Mouse (Mus musculus) left cerebral cortex, adult 11 months (tissue): ENCODE measurements at regions not wholly inside any gene's neighbourhood (a gene's known extent, or its start where the extent isn't known, plus 50 kb on each side); places are given as distances from the start of the nearest gene placed in this dataset.
A peak's percentile ranks its signal among the peaks of the same experiment; 100 is the strongest.
"Not testable (repeated sequence)": the region's sequence is repeated elsewhere in the genome, so short reads cannot be mapped to it uniquely, and the experiment has no call there.

Experiments used
- DNase-seq: peaks from one replicate; pipeline ENCODE4 v3.0.0; 2022; ENCODE audit warnings: low spot score

DNA sequence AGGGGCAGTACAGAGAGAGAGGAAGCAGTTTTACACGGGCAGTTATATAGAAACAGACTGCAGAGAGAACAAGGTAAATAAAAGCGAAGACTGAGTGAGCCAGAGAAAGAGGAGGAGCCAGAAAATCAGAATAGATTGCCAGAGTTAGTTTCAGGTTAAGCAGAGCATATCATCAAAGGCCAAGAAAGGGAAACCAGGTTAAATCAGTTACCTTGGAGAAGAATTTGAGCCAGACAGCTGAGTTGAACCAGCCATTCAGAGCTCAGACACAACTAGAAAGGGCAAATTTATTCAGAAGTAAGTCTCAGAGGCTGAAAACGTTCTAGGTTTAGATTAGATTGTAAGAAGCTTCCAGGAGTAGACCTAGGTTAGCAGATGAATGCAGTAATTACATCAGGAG is 858.6 kb downstream of the Adgrl3 start:
- DNase-seq, result no peak

DNA sequence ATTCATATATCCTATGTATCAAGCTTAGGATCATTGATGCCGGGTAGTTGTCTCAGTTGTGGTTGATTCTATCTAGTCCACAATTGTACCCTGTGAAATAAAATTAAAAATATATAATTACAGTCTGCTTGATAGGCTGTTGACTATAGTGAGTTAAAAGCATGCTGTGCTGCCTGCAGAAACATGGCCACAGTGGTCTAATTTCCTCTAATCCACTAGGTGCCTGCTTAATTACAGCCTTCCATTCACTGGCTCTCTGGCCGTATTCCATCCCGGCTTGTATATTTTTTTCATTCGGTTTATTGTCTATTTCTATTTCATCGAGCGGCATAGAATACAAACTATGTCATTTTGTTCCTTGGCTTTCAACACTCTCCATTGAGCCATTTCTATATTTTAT is 873.4 kb downstream of the Adgrl3 start:
- DNase-seq, result no peak

DNA sequence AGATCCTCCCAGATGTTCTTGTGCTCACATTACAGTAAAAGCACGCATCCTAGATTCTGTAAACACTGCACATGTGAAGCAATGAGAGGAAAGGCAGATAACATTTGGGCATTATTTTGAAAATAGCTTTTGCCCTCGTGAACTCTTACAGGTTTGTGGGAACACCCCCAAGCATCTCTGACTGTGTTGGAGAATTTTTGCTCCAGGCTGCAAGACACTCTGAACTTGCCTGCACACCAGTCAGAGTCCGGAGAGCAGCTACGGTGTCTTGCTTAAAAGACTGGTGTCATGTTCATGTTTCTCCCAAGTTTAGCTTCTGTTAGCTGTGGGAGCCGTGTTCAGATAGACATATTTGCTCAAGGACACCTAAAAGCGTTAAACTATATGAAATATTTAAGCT is 889.4 kb downstream of the Adgrl3 start:
- DNase-seq, result no peak

DNA sequence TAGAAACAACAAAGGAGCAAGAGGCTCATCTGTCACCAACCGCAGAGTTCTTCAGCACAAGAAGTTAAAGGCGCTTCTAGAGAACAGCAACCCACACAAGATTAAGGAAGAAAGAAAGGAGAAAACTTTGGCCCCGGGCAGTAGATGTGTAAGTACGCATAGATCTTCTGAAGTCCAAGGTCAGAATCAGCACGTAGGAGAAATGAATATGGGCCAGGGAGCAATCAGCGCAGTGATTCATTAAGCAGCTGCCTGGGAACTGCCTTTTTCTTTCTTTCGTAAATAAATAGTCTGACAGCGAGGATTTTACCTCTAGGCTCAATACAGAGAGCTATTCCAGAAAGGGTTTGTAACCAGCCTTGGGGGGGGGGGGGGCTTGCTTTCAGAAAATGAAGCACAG is 890.0 kb downstream of the Adgrl3 start:
- DNase-seq, result no peak

DNA sequence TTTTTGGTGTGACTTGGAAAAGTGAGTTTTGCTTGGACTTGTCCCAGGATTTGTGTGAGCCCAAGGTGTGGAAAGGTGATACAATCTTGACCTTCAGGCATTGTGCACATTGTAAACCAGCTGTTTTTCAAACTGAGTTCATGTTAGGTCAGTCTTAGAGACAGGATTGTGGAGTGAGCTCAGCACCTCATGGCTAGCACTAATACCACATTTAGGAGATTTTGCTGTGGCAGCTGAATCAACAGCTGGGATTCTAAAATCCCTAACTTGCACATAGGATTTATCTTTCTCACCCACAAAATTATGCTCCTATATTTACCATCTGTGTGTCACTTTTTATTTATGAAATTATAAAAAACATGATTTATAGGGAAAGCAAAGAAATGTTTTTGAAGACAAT is 896.7 kb downstream of the Adgrl3 start:
- DNase-seq, result no peak

DNA sequence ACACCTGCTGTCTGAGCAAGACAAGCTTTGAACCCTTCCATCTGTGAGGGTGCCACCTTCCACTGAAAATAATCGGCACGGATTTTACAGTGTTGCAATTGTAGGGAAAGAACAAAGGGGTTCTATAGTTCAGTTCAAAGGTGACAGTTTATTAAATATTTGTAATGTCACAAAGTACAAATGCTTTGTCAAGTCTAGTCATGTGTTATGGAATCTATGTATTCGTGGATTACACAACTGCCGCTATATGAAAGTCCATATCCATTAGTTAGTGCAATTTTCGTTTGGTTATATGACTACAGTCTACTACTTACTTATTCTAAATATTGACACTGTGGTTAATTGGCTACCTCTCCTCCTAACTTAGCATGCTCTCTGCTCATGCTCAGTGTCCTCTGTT is 920.9 kb downstream of the Adgrl3 start:
- DNase-seq, result no peak

DNA sequence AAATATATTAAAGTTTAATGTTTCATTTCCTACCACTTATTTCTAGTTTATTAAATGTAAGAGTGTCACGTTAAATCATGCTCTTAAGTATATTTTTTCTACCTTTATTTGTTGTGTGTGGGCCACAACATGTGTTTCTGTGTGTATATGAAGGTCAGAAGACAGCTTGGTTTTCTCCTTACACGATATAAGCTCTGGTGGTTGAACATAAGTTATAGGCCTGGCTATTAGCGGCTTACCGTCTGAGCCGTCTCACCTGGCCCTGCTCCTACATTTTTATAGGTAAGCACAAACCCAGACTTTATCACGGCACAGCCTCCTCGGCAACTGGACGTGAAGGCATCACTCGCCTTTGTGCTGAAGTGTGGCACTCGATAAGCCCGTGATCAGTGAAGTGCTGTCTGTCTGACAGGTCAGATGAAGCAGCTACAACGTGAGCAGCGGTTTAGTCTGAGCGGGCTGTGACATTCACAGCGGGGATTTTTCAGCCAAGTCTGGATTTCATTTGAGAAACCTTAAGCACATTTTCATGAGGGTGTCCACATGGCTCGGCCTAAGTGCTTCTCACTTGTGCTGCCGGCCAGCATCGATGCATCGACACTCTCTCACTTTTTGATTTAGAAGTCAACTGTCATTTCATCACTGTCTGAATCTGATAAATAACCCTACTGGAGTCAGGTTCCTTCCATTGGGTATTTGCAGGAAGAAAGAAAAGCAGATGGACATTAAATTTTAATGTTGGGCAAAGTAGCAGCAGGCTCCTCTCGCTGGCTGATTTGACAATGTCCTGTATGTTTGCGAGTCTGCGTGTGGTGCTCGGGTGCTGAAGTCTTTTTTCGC is 950.0 kb downstream of the Adgrl3 start:
- DNase-seq, result no peak

DNA sequence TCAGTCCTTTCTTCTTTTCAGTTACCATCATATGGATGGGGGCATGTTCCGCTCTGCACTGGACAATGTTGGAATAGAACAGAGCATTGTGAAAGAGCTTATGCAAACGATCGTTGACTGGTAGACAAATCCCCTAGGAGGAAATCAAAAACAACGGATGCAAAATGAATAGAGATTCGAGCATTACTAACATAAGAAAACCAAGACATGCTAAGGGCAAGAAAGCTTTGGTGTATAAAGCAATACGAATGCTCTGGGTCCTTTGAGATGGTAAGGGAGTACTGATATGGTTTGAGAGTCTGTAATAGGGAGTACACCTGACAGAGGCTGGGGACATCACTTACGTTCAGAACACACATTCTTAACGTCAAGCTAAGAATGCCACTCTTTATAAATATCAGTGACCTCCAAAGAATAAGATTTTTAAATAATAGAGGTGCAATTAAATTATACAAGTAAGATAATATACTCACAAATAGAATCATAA is 950.6 kb downstream of the Adgrl3 start:
- DNase-seq, result no peak

DNA sequence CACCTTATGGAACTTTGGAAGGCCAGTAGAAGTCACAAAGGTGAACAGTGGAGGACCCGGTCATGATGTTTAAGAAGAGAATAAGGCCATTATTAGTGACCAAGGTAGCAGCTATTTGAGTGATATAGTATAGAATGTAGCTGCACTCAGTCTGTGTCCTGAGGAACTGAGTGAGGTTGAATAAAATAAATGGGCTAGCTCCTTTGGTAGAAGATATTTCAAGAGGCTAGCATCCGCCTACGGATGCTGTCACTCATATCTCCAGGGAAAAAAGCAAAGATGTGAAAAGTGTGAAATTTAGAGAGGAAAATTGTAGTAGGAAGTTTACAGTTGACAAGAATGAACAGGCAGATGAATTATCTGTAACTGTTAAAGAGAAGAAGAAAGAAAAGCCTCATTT is 956.6 kb downstream of the Adgrl3 start:
- no peak for DNase-seq

DNA sequence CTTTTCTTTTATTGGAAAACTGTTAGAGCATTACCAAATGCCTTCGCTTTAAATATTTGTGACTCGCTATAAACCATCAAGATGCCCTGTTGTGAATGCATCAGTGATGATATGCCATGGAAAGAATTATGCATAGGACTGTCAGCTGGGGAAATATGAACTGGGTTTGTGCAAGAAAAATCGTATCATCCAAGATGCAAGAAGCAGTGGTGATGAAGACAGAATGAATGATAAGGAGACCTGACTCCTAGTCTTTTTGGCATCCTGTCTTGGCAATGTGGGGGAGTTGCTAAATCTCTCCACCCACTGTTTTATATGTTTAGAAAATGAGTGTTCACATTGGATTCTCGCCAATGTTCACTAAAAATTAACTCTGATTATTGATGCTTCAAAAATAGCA is 963.4 kb downstream of the Adgrl3 start:
- DNase-seq, result no peak

DNA sequence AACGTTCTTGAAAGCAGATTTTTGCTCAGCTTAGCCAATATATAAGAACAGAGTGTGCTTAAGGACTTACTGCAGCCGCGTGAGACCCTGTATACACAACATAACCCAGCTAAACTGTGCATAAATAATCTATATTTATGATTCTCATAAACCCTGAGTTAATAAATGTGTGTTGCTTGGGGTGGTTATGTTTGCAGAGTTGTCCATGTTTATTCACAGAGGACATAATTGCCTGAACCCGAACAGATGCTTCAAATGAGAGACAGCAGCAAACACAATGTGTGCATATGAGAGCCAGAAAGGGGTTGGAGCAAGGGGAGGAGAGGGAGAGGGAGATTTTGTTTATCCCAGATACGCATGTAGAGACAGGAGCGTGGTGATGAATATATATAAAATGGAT is 968.1 kb downstream of the Adgrl3 start:
- no peak for DNase-seq

DNA sequence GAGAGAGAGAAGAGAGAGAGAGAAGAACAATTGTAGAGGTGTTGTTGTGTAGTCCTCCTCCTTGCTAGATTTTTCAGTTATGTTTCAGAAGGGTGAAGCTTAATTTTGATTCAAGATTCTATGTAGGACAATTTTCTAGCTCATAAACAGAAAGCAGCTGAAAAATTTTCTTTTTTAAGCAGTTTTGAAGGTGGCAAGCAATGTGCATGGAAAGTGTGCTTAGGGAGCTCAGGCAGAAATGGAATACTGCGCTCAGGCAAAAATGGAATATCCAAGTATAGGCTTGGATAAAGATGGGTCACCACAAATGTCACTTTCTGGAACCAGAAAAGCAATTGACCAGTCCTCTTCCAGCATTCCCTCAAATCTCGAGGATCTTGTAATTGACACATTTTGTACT is 988.0 kb downstream of the Adgrl3 start:
- no peak for DNase-seq

DNA sequence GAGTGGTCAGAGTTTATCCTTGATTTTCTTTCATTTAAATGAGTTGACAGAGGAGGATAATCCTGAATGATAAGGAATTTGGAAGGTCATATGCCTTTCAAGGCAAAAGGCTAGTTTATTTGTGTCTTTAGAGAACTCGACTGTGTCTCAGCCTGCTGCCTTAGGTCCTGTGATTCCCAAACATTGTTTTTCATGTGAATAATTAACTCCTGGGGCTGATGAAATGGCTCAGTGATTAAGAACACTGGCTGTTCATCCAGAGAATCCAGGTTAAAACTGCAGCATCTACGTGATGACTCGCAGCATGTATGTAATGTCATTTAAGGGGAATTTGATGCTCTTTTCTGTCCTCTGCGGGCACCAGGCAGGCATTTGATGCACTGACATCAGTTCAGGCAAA is 1004.2 kb downstream of the Adgrl3 start:
- DNase-seq, result no peak

DNA sequence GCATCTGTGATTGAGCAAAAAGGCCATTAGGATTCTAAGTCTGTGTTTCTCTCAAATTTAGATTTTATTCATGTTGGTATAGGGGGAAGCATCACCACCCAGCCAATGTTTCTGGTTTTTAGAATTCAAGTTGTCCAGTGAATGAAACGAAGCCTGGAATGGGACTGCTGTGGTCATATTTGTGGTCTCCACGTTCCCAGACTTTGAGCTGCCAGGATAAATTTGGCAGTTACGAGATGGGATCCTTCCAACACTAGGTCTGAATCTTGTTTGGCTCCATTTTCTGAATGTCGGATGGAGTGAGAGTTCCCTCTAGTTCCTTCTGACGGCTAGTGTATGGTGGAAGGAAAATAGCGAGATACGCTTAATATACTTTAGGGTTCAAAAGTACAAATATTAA is 1014.8 kb downstream of the Adgrl3 start:
- no peak for DNase-seq

DNA sequence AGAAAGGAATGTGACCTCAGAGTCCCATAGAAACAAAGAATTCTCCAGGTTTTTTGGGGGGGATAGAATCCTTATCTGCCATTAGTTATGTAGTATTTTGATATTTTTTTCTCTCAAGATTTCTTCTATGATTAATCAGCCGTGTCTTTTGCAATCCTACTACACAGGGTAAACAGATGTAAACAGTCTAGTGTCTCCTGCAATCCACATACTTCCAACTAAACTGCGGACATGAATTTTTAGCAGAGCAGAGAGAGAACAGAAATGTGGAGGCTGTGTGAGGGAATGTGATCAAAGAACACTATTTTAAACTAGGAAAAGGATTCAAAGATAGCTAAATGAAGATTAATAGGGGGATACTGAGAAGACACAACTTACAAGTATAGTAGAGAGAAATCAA is 1026.2 kb downstream of the Adgrl3 start:
- DNase-seq, result no peak

DNA sequence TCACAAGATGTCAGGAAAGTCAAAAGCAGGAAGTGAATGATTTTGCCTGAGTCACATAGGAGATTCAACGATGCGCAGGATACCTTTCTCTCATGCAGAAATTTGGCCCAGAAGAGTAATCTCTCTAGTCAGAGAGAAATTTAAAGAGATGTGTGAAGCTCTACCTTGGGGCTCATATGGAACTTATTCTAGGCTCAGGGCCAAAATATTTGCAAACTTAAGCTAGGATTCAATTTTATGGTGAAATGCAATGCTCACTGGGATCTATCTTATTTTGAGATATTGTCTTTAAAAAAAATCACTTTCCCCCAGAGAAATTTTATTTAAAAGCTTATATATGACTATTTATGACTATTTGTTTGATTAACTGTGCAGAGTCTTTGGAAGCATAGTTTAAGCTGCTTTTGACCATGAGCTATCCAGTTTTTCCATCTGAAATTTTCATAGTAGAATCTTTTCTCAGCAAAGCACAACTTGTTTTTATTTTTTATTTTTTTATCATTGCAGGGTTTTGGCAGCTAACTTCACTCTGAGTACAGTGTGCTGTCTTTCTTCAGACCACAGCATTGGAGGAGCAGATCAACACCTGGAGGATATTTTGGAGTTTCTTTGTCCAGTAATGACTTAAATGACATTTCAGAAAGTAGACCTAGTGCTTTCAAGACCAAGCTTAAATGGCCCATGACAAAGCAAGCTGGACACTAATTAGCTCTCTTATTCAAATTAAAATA is 1039.3 kb downstream of the Adgrl3 start:
- no peak for DNase-seq

DNA sequence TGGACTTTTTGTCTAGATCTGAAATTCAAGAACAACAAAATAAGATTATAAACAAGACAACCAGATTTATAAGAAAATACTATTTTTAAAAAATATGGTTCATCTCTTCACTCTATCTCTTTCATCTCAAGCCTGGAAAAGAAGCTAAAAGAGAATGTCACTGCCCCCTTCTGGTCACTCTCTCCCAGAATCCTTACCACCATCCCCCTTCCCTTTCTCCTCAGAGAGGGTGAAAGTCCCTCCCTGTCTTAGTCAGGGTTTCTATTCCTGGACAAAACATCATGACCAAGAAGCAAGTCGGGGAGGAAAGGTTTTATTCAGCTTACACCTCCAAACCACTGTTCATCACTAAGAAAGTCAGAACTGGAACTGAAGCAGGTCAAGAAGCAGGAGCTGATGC is 1040.7 kb downstream of the Adgrl3 start:
- peak; percentile 7 for DNase-seq

DNA sequence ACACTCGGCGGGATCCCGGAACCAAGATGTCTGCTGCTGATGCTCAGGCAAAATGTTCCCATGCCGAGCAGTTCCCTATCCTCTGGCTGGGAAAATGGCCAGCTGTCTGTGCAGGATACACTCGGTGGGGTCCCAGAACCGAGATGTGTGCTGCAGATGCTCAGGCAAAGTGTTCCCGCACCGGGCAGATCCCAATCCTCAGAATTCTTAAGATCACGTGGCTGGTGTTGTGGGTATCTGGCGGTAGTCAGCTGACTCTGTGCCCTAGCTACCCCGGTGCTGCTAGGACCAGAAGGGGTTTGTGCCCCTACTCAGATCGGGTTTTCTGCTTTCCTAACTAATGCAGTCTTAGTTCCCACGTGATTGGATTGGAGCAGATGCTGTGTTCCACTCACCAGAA is 1049.3 kb downstream of the Adgrl3 start:
- not testable (repeated sequence) for DNase-seq

DNA sequence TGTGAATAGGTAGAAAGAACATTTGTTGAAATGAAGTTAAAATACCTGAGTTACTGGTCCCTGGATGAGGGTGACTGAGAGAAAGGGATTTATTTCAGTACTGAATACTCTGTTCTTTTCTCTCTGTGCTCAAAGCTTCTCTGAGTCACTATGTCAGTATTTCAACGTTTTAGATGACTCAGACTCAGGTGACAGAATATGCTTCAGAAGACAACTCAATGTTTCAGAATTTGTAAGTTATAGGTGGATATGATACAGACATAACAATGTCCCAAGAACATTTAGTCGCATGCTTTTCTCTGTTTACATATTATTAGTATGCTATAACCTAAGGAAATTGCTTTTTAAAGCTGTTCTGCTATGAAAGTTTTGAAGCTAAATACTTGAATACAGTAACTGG is 1069.5 kb downstream of the Adgrl3 start:
- no peak for DNase-seq

DNA sequence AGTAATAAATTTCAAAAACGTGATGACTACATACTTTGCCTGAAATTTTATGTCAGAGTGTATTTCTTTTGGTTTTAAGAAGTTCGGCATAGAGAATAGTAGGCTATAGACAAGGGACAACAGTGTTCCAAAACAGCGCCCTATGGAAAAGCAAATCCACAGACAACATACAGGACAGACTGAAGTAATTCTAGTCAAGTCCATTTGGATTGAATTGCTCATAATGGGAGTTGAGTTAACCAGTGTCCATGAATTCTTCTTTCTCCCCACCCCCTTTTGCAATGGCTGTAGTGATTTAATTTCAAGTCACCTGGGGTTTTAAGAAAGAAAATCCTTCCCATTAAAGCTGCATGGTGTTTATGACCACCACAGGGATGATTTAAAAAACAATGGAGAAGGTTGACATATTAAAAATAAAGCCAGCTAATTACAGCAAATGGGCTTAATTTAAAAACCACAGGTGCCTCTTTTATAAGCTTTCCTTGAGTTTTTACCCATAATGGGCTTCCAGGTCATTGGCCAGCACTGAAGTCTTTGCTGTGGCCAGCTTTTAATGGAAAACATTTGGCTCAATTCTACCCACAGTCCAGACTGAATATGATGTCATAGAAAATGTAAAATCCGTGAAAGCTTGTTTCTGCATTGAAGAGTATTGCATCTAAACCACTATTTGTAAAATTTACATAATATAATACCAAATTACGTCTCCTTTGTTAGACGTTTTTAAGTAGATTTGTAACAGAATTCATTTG is 1083.3 kb downstream of the Adgrl3 start:
- no peak for DNase-seq

DNA sequence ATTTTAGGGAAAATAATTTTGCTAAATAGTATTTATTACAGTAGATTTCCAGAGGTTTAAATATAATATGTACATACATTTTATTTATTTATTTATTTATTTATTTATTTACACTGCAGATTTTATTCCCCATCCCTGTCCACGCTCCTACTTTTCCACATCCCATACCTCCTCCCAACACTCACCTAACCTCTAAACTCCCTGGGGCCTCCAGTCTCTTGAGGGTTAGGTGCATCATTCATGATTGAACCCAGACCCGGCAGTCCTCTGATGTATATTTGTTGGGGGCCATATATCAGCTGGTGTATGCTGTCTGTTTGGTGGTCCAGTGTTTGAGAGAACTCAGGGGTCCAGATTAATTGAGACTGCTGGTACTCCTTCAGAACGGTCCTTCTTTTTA is 1083.9 kb downstream of the Adgrl3 start:
- no peak for DNase-seq

DNA sequence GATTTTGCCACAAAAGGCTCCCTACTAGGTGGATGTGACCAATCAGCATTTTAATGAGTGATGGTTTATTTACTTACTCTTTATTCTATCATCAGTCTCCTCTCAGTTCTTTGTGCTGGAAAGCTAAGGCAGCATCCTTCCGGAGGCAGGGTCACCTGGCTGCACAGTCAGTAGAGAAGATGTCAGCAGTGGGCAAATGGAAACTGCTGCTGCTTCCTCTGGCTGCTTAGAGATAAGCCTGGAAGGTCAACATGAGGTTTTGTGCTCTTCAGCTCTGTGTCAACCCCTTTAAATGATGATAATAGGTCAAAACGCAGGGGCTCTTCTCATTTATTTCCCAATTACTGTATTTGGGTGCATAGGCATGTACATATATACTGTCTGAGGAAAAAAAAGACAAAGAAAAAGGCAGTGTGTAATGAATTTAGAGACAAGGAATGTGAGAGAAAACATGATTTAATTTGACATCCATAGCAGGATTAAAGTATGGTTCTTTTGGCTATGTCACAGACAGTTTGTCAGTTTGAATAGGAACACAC is 1106.1 kb downstream of the Adgrl3 start:
- DNase-seq, result no peak

DNA sequence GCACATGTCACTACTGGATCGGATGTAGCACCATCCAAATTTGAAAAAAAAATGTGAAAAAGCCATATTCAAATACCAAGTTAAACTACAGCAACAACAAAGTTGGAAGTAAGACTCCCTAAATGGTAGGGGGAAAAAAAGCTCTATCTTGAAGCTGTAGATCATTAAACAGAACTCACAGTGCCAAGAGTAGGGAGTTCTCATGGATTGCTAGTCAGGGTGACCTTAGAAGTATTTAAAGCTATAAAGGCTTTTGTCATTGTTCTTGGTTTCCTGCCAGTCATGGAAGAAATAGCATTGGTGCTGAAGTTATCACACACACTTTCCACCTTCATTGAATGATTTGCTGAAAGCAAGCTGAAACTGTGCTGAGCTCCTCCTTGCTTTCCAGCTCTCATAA is 1122.1 kb downstream of the Adgrl3 start:
- no peak for DNase-seq
